Mouse (Mus musculus): ENCODE measurements at regions not wholly inside any gene's neighbourhood (a gene's known extent, or its start where the extent isn't known, plus 50 kb on each side); places are given as distances from the start of the nearest gene placed in this dataset.
A peak's percentile ranks its signal among the peaks of the same experiment; 100 is the strongest.
"Not testable (repeated sequence)": the region's sequence is repeated elsewhere in the genome, so short reads cannot be mapped to it uniquely, and the experiment has no call there.

DNA sequence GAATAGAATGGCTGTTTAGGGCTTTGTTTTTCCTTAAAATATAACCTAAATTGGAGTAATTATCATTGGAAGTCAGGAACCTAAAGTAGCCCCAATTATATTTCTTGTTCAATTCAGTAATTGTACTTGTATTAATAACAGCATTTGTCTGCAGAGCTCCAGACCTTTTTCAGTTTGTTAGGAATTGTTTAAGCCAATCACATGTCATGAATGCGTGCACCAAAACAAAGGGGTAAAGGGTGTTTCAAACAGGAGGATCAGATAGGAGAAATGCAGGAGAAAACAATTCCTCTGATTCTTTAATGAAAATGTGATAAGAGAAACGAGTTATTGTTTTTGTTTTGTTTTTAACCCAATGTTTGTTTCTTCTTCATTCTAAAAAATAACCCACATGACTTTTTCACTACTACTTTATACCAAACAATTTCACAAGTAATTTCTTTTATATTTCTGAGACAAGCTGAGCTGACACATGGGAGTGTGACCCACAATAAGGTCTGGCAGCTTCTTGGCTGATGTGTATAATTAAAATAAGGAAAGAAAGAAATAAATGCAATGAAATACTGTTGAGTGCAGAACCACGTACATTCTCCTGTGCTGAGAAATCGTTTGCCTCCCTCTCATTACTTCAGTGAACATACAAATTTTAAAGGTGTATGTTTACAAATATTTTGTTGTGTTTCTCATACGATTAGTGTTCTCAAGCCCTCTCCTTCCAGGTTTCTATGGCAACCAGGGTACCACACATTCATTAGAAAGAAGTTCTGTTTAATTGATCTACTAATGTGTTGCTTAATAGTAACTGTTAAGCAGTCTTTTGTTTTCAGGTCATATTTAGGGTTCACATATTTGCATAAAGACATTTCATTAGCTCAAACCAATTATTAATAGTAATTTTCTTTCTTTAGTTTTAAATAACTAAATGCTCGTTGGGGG lies 397.7 kb downstream of the Isl1 start:
- DNase-seq (ENCODE audit: low read depth, low spot score) = no peak

DNA sequence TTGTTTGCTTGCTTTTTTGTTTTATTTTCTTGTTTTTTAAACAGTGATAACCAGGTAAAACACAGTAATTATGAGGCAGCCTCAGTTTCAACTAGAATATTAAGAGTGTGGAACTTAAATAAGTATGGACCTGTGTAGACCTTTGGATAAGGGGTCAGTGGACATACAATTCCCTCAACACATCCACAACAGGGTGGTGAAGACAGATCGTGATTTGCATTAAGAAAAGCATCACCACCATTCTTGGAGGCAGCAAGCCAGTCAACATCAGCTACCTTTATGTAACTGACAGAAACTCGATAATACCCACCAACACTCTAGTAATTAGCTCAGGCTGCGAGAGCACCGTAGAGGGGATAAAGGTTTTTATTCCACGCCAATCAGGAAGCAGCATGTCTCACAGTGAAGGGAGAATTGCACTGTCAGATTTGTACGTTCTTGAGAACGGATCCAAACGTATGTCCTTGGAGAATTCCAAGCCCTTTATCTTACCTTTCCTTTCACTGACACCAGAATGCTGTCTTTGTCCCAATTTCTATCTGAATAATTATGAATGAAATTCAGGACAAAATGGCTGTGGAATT lies 398.5 kb downstream of the Isl1 start:
- DNase-seq (ENCODE audit: low read depth, low spot score) = no peak

DNA sequence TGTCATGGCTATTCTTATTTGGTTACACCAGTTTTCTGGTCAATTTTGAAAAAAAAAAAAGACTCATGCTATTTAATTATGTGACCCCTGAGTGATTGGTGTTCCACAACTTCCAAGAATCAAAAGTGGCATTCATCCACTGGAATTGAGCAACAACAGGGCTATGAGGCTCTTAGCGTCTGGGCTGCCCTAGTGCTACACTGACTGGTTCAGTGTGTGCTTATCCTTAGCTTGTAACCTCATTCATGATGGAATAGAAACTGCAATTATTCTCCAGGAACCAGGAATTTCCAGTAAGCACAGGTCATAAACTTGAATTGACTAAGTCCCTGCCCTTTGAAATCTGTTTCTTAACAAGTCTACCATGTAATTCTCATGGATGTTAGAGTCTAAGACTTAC lies 428.9 kb downstream of the Isl1 start:
- no peak for DNase-seq (ENCODE audit: low read depth, low spot score)

DNA sequence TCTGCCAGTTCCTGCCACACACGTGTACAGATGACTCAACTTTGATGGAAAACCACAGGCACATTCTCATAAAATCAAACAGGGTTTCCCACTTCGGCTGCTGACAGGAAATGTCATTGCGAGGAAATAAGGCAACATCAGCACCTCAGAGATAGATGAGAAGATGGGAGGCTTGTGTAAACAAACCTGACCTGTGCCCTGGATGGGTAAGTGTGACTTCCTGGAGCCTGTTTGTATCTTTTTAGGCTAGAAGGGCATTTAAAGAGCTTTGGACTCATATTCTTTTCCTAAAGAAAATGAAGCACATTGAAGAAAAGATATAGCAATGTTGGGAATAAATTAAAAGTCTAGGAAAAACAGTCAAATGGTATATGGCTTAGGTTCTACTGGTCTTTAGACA lies 449.0 kb downstream of the Isl1 start:
- no peak for DNase-seq (ENCODE audit: low read depth, low spot score)

DNA sequence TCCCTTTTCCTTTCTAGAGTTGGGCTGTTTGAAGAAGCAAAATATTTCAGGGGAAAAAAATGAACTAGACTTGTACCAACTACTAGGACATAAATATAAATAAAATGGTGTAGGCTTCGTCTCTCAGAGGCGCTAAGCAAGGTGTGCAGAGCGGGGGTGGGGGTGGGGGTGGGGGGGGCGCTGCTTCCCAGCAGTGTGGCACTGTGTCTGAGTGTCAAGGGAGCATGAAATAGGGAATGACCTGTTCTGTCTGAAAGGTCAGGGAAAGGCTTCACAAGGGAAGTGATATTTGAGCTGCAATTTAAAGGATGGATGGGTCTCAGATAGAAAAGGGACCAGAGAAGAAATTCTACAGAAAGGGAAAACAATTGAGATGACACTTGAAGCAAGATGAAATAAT lies 452.9 kb downstream of the Isl1 start:
- no peak for DNase-seq (ENCODE audit: low read depth, low spot score)

DNA sequence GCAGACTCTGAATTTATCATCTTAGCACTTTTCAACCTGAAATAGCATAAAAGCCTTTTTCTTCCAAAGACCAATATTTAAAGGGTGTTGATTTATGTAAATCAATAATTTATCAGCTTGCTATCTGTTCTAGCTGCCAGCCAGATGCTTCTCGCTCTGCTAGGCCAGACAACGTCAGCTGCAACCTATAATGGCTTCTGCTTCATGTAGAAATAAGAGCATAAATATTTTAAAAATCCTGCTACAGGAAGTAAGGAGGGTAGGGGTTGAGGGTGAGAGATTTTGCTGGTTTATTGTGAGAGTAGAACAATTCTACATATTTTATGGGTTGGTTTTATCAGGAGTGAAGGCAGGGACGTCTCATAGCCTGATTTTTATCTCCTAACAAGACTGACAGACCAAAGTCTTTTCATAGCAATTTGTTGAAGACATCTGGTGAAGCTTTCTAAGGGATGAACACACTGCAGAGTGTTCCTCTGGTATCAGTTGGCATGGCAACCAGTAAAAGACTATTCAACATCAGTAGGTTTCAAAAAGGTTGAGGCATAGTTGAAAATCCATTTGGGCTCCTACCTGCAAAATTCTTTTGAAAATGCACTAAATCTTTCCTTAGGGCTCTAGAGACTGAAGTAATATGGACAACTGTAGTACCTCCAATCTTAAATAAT lies 456.7 kb downstream of the Isl1 start:
- no peak for DNase-seq (ENCODE audit: low read depth, low spot score)

DNA sequence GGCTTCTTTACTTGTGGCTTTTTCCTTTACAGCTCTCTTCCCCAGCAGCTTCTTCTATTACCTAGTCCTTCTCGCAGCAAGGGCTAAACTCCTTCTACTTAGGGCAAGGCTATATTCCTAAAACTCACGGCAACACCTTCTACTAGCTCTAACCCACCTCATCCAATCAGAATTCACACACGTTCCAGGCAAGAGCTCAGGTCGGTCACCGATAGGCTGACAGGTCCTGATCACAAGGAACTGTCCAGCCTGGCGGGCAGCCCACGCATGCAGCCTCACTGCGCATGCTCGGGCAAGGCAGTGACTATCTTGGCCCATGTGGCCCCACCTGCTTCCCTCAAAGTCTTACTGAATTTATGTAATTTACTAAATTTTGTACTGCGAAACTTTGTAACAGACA lies 466.4 kb downstream of the Isl1 start:
- no peak for DNase-seq (ENCODE audit: low read depth, low spot score)

DNA sequence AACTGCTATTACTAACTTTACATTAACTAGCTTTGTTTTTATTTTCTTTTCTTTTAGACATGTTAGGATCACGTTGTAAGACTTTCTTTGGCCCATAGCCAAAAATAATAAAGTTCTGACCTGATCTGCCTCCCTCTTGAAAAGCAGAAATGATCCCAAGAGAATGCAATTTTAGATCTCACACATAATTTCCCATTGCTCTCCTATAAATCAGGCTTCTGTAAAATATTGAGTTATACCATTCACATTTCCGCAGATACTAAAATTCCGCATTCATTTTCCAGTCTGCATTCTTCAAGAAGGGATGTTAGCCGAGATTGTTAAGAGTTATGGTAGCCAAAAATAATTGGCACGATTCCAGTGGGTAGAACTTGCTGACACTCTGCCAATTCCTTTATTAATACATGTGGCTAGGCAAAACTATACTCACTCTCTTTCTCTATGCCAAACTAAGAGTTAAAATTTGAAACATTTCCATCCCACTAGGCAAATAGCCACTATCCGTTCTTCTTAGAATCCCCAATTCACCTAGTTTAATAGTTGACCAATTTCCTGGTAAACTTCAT lies 473.2 kb downstream of the Isl1 start:
- no peak for DNase-seq (ENCODE audit: low read depth, low spot score)

DNA sequence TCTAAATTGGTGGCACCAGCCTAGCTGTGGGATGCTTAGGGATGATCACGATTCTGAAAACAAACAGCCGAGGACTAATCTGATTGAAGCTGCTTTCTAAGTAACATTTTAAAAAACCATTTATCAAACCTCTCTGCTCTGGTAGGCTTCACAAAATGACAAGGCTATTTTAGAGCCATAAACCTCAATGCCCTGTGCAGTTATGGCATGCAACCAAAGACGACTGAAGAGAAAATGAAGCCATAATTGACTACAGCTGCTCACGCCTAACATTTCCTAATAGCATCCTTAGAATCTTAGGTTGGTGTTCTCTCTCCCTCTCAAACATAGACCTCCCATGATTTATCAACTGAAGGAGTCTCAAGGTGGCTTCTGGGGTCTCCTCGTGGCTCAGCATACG lies 484.3 kb downstream of the Isl1 start:
- DNase-seq (ENCODE audit: low read depth, low spot score) = no peak

DNA sequence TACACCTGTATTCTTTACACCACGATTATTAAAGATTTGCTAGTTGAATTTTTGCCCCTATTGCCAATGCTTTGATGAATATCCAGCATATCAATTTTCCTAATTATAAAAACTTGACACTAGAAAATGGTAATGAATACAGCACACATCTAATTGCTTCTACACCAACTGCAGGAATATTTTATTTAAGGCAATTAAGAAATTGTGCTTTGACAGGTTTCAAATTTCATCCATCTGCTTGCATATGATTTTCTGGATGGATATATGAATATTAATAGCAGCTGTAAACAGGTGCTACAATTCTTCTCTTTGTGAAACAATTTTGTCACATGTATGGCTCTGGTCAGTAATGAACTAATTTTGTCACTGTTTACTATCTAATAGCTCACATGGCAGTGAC lies 487.0 kb downstream of the Isl1 start:
- DNase-seq (ENCODE audit: low read depth, low spot score) = no peak

DNA sequence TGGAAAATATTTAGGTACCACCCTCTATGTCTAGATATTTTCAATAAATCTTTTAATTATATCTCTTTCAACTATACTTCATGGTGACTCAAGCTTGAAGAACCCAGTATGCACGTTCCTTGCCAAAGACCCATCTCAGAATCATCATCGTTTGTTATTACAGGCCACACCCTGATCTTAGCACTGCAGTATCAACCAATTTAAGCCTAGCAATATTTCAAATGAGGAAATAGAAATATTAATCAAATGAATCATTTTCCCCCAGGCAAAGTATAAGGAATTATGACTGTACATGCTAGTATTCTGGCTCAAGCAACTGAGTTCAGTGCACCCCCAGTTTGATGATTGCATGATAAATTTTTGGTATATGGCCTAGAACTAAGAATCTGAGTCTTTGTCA lies 495.3 kb downstream of the Isl1 start:
- no peak for DNase-seq (ENCODE audit: low read depth, low spot score)

DNA sequence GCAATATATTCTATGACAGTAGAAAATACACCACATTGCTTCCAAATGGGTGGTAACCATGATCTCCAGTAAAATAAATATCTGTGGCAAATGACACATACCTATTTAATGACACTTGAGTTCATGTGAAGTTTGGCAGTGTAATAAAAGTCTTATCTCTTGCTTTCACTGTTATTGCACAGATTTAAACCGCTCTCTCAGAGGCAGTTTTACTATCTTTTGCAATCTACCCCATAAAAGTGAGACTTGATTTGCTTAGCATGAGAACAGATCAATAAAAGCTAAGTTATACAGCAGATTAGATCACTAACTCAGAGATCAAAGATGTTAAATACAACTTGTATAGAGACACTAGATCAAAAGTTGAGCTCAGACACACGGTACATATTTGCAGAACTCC lies 510.2 kb downstream of the Isl1 start:
- no peak for DNase-seq (ENCODE audit: low read depth, low spot score)

DNA sequence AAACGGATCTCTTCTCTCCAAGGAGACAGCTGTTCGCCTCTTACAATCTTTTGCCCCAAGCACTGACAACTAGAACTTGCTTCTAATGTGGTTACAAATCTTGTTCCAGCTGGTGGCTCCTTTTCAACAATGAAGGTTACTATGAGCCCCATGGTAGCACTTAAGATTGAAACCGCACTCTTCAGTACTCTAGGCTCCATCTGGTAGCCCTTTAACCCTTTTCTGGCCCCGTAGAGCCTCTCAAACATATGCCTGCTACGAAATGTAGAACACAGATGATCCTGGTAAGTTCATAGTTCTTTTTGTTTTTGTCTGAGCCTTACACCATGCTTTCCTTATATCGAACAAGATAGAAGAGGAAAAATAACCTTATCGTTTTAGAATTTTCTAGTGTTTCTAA lies 558.2 kb downstream of the Isl1 start:
- no peak for DNase-seq (ENCODE audit: low read depth, low spot score)

DNA sequence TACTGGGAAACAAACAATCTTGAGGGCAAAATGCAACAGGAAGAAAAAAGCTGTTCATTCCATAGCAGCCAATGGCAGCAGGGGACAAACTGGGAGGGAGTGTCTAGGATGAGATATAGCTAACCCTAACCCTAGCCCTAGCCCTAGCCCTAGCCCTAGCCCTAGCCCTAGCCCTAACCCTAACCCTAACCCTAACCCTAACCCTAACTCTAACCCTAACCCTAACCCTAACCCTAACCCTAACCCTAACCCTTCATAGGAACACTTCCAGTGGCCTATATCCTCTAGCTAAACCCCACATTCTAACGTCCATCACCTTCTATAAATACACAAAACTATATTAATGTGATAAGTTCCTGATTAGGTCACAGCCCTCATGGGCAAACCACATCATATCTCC lies 567.4 kb downstream of the Isl1 start:
- not testable (repeated sequence) for DNase-seq (ENCODE audit: low read depth, low spot score)

DNA sequence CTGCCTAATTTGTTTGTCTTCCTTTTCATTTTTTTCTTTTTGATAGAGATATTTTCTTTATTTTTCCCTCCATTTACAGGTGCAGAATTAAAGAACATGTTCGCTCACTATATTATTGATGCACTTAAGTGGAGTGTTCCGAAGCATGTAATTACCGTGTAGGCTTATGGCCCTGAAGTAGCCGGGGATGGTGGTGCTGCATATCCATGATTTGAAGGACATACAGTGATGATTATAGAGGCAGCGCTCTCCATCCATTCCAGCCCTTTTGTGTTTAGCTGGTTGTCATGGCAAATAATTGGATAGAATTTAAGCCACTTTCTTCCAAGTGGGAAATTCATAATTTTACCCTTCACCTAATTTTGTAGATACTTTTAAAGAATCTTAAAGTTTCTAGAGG lies 581.5 kb downstream of the Isl1 start:
- no peak for DNase-seq (ENCODE audit: low read depth, low spot score)

DNA sequence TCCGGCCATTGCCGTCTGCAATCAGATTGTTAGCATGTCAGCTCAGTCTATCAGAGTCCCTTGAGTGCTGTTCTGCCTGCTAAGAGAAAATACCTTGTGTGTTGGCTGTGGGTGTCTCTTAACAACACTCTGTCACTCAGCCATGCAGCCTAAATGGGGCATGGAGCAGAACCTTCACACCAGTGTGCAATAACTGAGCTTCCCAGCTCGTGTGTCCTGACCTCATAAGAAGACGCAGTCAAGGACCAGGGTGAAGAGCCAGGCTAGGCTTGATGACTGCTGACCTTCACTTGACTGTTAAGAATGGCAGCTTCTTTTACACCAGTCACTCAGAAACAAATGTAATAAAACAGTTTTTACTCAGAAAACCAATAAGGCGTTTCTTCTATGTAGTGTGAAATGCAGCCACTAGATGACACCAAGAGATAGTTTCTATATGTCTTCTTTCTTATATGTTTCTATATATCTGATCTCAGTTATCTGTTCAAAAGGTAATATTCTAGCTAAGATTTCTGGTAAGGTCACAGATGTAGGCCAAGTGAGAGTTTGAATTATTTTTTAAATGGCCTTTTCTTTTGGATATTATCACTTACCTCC lies 584.0 kb downstream of the Isl1 start:
- no peak for DNase-seq (ENCODE audit: low read depth, low spot score)

DNA sequence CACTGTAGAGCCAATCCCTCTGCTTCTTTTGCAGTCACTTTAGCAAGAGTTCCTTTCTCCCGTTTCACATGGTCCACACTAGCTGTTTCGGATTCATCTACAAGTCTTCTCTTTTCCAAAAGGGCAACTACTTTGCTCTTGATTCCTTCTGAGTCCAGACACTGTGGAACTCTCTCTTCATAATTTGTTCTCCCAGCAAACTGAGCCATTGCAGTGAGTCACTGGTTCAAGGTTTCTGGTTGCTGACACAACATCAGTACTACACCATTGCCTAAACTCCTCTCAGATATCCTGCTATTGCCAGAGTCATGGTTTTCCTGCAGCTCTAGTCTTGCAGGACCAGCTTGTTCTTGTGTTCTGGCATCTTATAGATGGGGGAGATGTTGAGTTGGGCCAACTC lies 590.2 kb downstream of the Isl1 start:
- DNase-seq (ENCODE audit: low read depth, low spot score) = no peak

DNA sequence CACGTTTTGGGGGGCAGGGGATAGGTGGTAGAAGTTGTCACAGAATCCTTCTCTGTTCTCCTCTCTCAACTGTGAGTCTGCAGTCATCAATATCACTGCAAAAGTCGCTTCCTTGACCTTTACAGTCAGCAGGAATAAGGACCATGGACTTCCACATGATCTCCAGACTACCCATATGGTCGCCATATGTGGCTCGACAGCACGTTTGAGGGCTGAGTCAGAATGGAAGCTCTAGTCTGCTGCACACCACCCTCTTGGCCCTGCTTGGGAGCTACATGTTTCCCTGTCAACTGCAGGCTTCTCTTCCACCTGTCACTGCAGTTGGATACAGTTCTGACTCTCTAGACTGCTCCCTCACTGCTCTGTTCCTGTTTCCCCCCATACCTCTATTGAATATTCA lies 590.6 kb downstream of the Isl1 start:
- DNase-seq (ENCODE audit: low read depth, low spot score) = no peak

DNA sequence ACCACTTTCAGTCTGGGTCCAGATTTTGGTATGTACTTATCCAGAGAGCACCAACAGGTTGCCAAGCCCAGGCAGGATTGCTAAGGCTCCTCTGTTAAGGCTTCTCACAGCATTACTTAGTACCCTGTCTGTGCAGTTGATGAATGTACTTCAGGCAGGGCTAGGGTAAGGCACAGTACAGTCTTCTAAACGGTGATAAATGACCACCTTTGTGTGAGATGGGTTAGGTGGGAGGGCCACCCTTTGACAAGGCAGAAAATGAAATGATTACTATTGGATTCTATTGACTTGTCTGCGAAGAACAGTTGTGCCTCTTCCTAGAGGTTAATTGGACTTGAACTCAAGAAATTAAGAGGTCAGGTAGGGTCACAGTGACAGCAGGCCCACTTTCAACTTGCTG lies 594.4 kb upstream of the Itga1 start:
- DNase-seq (ENCODE audit: low read depth, low spot score) = no peak

DNA sequence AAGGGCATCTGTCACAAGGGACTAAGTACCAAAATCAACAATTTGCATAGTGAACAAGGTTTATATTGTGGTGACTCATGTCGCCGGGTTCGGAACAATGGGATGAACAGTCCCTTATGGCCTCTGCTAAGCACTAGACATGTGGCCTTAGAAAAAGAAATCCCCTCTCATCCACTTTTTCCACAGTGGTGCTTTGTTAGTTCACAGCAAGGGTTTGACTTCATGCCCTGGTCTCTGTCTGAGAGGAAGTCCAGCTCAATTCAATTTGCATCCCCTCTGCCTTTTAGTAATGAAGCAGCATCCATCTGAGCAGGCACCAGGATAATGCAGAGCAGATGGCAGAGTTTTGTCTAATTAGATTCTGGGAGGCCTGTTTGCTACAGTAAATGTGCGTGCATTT lies 585.7 kb upstream of the Itga1 start:
- peak; percentile 17 for DNase-seq (ENCODE audit: low read depth, low spot score)

DNA sequence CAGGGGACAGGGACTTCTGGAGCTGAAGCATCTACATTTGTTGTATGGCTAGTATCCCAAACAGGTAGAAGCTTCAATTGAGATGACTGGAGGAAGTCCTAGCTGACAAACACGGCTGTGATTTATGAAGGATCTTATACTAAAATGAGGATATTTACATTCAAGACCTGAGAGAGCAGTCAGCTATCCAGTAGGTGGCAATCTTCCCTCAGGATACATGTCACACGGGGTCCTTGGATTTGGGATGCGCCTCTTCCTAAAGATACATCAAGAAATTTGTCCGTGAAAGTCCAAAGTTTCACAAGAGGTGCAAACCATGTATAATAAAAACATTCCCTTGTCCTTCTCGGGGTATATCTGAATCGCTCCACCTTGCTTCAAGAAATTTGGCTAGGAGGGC lies 577.8 kb upstream of the Itga1 start:
- no peak for DNase-seq (ENCODE audit: low read depth, low spot score)

DNA sequence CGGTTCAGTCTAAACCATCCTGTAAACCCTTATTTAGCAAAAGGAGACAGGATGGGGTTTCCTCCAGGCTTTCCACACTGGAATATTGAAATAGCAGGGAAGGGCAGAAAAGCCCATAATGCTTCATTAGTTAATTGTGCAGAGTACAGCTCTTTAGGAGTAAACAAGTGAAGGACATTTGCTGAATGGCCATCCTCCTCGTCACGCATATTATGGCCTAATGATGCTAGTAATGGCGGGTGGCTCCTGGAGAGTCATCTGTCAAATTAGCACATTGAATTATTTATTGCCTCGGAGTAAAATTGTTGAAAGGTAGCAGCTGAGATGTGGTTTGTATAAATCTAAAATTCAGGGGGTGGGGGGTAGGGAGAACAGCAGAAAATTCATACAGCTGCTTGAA lies 575.1 kb upstream of the Itga1 start:
- DNase-seq (ENCODE audit: low read depth, low spot score) = no peak
